Mouse (Mus musculus): ENCODE results near the gene Gnao1. TPM values are rescaled to one million over a fixed set of nuclear protein-coding genes. Genes with fewer than 3 reads are reported as not detected.
A peak's percentile ranks its signal among the peaks of the same experiment; 100 is the strongest.

The Gnao1 gene
- polyA plus RNA-seq, 2 experiments: 0.14 to 0.37 TPM

DNA sequence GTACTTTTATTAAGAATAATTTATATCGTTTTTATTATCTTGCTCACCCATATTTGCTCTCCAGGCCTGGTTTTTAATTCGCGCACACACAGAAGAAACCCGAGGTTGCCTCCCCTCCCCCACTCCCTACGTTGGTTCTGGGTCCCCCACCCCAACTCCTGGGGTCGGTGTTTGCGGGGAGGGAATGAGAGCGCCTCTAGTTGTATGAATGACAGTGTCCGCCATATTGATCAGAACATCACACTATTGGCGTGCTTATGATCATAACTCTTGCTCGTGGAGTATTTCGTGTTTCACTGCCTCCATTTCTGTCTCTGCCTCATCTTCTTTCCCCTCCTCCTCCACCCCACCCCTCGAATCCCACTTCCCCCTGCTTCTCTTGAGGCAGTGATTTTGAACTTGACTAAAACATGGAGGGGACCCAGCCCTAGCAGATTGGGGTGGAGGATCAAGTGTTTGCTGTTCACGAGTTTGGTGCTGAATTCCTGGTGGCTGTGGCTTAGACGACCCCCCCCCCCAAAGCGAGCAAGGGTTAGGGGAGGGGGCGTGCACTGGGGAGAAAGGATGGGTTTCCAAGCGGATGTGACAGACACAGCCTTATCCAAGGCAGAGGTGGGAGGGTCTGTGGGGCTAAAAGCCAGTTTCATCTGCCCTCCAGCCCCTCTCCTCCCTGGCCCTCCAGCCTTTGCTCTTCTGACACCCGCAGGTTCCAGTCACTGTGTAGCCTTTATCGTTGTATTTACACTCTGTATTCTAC lies 2.1 kb downstream of the Gnao1 start:
- no peak overlapping the region for H3K4me3 ChIP-seq (ENCODE audit: insufficient read depth in 1 of 2, low read depth in 2 of 2, low read length in 2 of 2)
- DNase-seq (ENCODE audit: low read depth in 3 of 3, low spot score in 3 of 3) (no peak), ATAC-seq (ENCODE audit: insufficient read depth) (no peak)
- no peaks in the 10 kb centered on the region; a peak in 2 of 4 replicates for H3K4me1 ChIP-seq (replicated peaks; ENCODE audit: control insufficient read depth in 2 of 2, insufficient read depth in 2 of 2, low read length in 1 of 2)
- no peak overlapping the region for H3K27ac ChIP-seq
- H3K9ac ChIP-seq (replicated peaks): no peak overlapping the region
- WGBS (ENCODE audit: insufficient replicate concordance): 17% methylated on average over 20 of the region's 20 CpGs
- H3K27me3 ChIP-seq (ENCODE audit: control insufficient read depth, insufficient read depth, low read length): peaks cover 56% of the 10 kb centered on the region
- no peak overlapping the region for H3K4me2 ChIP-seq (ENCODE audit: low read depth)
- H3K36me3 ChIP-seq (replicated peaks; ENCODE audit: control insufficient read depth, insufficient read depth, low read depth): no peaks in the 10 kb centered on the region
- TF ChIP-seq CTCF (IDR thresholded peaks at IDR 0.05; ENCODE audit: low read depth) (no peak), EP300 (IDR thresholded peaks at IDR 0.05; ENCODE audit: low read depth) (no peak)
- H3K9me3 ChIP-seq (ENCODE audit: control insufficient read depth, low read length): no peaks in the 10 kb centered on the region

GRCm38 (mm10) chr8:93812566-93813404 lies 3.0 kb downstream of the Gnao1 start:
- WGBS (ENCODE audit: insufficient replicate concordance): 11% methylated on average over 35 of the region's 35 CpGs
- ATAC-seq (ENCODE audit: insufficient read depth) (no peak), DNase-seq (ENCODE audit: low read depth in 3 of 3, low spot score in 3 of 3) (no peak)
- peaks cover 56% of the 10 kb centered on the region for H3K27me3 ChIP-seq (ENCODE audit: control insufficient read depth, insufficient read depth, low read length)
- TF ChIP-seq EP300 (IDR thresholded peaks at IDR 0.05; ENCODE audit: low read depth) (no peak), CTCF (IDR thresholded peaks at IDR 0.05; ENCODE audit: low read depth) (no peak)
- no peak overlapping the region for H3K27ac ChIP-seq
- no peaks in the 10 kb centered on the region for H3K36me3 ChIP-seq (replicated peaks; ENCODE audit: control insufficient read depth, insufficient read depth, low read depth)
- no peak overlapping the region for H3K4me3 ChIP-seq (ENCODE audit: insufficient read depth in 1 of 2, low read depth in 2 of 2, low read length in 2 of 2)
- H3K9me3 ChIP-seq (ENCODE audit: control insufficient read depth, low read length): no peaks in the 10 kb centered on the region
- no peaks in the 10 kb centered on the region; a peak in 2 of 4 replicates for H3K4me1 ChIP-seq (replicated peaks; ENCODE audit: control insufficient read depth in 2 of 2, insufficient read depth in 2 of 2, low read length in 1 of 2)
- H3K9ac ChIP-seq (replicated peaks): no peak overlapping the region
- H3K4me2 ChIP-seq (ENCODE audit: low read depth): no peak overlapping the region

- ATAC-seq (ENCODE audit: insufficient read depth): peak; percentile 50
- Histone ChIP-seq H3K4me3 (ENCODE audit: insufficient read depth in 1 of 2, low read depth in 2 of 2, low read length in 2 of 2) (no peak overlapping the region), H3K27ac (no peak overlapping the region), H3K4me2 (ENCODE audit: low read depth) (no peak overlapping the region), H3K27me3 (ENCODE audit: control insufficient read depth, insufficient read depth, low read length) (peaks cover 56% of the 10 kb centered on the region), H3K9me3 (ENCODE audit: control insufficient read depth, low read length) (no peaks in the 10 kb centered on the region), H3K36me3 (replicated peaks; ENCODE audit: control insufficient read depth, insufficient read depth, low read depth) (no peaks in the 10 kb centered on the region), H3K4me1 (replicated peaks; ENCODE audit: control insufficient read depth in 2 of 2, insufficient read depth in 2 of 2, low read length in 1 of 2) (no peaks in the 10 kb centered on the region; a peak in 2 of 4 replicates), H3K9ac (replicated peaks) (no peak overlapping the region)
- DNase-seq (ENCODE audit: low read depth in 3 of 3, low spot score in 3 of 3): peak in 2 of 3 experiments; percentile 14 to 20
- WGBS (ENCODE audit: insufficient replicate concordance): 2% methylated on average over 26 of the region's 26 CpGs
- TF ChIP-seq CTCF (IDR thresholded peaks at IDR 0.05; ENCODE audit: low read depth) (no peak), EP300 (IDR thresholded peaks at IDR 0.05; ENCODE audit: low read depth) (no peak)
These were observed 3.6 kb downstream of the Gnao1 start for GRCm38 (mm10) chr8:93813405-93813761.

DNA sequence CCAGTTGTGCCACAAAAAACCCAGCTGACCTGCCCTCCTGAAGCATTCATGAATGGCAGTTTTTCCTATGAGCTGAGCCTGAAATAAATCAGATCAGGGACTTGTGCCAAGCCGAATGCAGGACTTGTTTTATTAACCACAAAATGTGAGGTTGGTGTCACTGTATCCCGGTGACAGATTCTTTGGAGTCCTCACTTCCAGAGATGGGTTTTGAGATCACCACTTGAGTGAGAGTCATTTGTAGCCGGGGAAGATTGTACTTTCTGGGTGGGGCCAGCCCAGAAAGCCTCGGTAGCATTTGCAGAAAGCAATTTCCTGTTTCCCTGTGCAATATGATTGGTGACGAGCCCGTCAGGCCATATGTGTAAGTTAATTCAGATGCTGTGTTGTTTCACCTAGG lies 4.5 kb downstream of the Gnao1 start:
- Histone ChIP-seq H3K4me3 (ENCODE audit: insufficient read depth in 1 of 2, low read depth in 2 of 2, low read length in 2 of 2) (no peak overlapping the region), H3K27ac (no peak overlapping the region), H3K9me3 (ENCODE audit: control insufficient read depth, low read length) (no peaks in the 10 kb centered on the region), H3K4me1 (replicated peaks; ENCODE audit: control insufficient read depth in 2 of 2, insufficient read depth in 2 of 2, low read length in 1 of 2) (no peaks in the 10 kb centered on the region; a peak in 2 of 4 replicates), H3K4me2 (ENCODE audit: low read depth) (no peak overlapping the region), H3K36me3 (replicated peaks; ENCODE audit: control insufficient read depth, insufficient read depth, low read depth) (no peaks in the 10 kb centered on the region), H3K27me3 (ENCODE audit: control insufficient read depth, insufficient read depth, low read length) (peaks cover 53% of the 10 kb centered on the region), H3K9ac (replicated peaks) (no peak overlapping the region)
- TF ChIP-seq EP300 (IDR thresholded peaks at IDR 0.05; ENCODE audit: low read depth): no peak
- TF ChIP-seq CTCF (IDR thresholded peaks at IDR 0.05; ENCODE audit: low read depth): no peak
- no peak for DNase-seq (ENCODE audit: low read depth in 3 of 3, low spot score in 3 of 3)
- ATAC-seq (ENCODE audit: insufficient read depth): no peak
- 41% methylated on average over 6 of the region's 6 CpGs for WGBS (ENCODE audit: insufficient replicate concordance)

- 60% methylated on average over 6 of the region's 6 CpGs for WGBS (ENCODE audit: insufficient replicate concordance)
- ATAC-seq (ENCODE audit: insufficient read depth): no peak
These were observed 6.5 kb downstream of the Gnao1 start for GRCm38 (mm10) chr8:93816226-93816625.

More at GRCm38 (mm10) chr8:93816226-93816625, 6.5 kb downstream of the Gnao1 start:
- no peak for TF ChIP-seq EP300 (IDR thresholded peaks at IDR 0.05; ENCODE audit: low read depth)
- TF ChIP-seq CTCF (IDR thresholded peaks at IDR 0.05; ENCODE audit: low read depth): no peak
- no peak for DNase-seq (ENCODE audit: low read depth in 3 of 3, low spot score in 3 of 3)
- H3K27ac ChIP-seq: no peak overlapping the region
- peaks cover 35% of the 10 kb centered on the region for H3K27me3 ChIP-seq (ENCODE audit: control insufficient read depth, insufficient read depth, low read length)
- H3K4me3 ChIP-seq (ENCODE audit: insufficient read depth in 1 of 2, low read depth in 2 of 2, low read length in 2 of 2): no peak overlapping the region
- no peaks in the 10 kb centered on the region for H3K9me3 ChIP-seq (ENCODE audit: control insufficient read depth, low read length)
- H3K4me1 ChIP-seq (replicated peaks; ENCODE audit: control insufficient read depth in 2 of 2, insufficient read depth in 2 of 2, low read length in 1 of 2): no peaks in the 10 kb centered on the region; a peak in 2 of 4 replicates
- no peaks in the 10 kb centered on the region for H3K36me3 ChIP-seq (replicated peaks; ENCODE audit: control insufficient read depth, insufficient read depth, low read depth)
- H3K9ac ChIP-seq (replicated peaks): no peak overlapping the region
- no peak overlapping the region for H3K4me2 ChIP-seq (ENCODE audit: low read depth)
